Mouse (Mus musculus) liver, adult 2 months (tissue): ENCODE data around the gene Rasa4.

Source experiments
- CTCF ChIP-seq: fragments of 200-500 bp; IDR thresholded peaks from 2 replicates; pipeline ENCODE4 v1.5.1; 2011; ENCODE audit warnings: low read depth, low read length, control low read depth
- POLR2A ChIP-seq: fragments of 200-500 bp; IDR thresholded peaks from 2 replicates; pipeline ENCODE4 v1.6.1; 2011; ENCODE audit warnings: low read length, control low read depth; ENCODE audit not compliant: insufficient read depth; ENCODE audit errors: extremely low read depth

- TF ChIP-seq CTCF (no peak), POLR2A (no peak)
These were observed at the start of gene Rasa4 for GRCm38 (mm10) chr5:136083669-136084107.
